Mouse (Mus musculus) testis, postnatal 14 days (tissue): ENCODE measurements at regions not wholly inside any gene's neighbourhood (a gene's known extent, or its start where the extent isn't known, plus 50 kb on each side); places are given as distances from the start of the nearest gene placed in this dataset.

ENCODE experiments used
- DNase-seq: peaks from one replicate; pipeline ENCODE4 v3.0.0; 2021; ENCODE audit warnings: low spot score

GRCm38 (mm10) chr4:114665684-114666083, 155.8 kb upstream of the Gm12830 start:
- DNase-seq = peak; percentile 65

GRCm38 (mm10) chr4:114666238-114666978, 155.1 kb upstream of the Gm12830 start:
- DNase-seq = no peak

- DNase-seq = no peak
Observed at GRCm38 (mm10) chr4:114666979-114667328, 154.6 kb upstream of the Gm12830 start.

- no peak for DNase-seq
Observed at GRCm38 (mm10) chr4:114672096-114672720, 149.3 kb upstream of the Gm12830 start.

- no peak for DNase-seq
Observed at GRCm38 (mm10) chr4:114676908-114677898, 144.3 kb upstream of the Gm12830 start.

GRCm38 (mm10) chr4:114678053-114678941, 143.2 kb upstream of the Gm12830 start:
- DNase-seq = no peak

GRCm38 (mm10) chr4:114680360-114680759, 141.2 kb upstream of the Gm12830 start:
- no peak for DNase-seq

GRCm38 (mm10) chr4:114682955-114683354, 138.6 kb upstream of the Gm12830 start:
- no peak for DNase-seq

- no peak for DNase-seq
Observed at GRCm38 (mm10) chr4:114683696-114684095, 137.8 kb upstream of the Gm12830 start.

GRCm38 (mm10) chr4:114684844-114685382, 136.6 kb upstream of the Gm12830 start:
- DNase-seq = no peak

- peak; percentile 11 for DNase-seq
Observed at GRCm38 (mm10) chr4:114685454-114685853, 136.1 kb upstream of the Gm12830 start.

- DNase-seq = no peak
Observed at GRCm38 (mm10) chr4:114686091-114686490, 135.4 kb upstream of the Gm12830 start.

- no peak for DNase-seq
Observed at GRCm38 (mm10) chr4:114688356-114688972, 133.1 kb upstream of the Gm12830 start.

GRCm38 (mm10) chr4:114688973-114689371, 132.6 kb upstream of the Gm12830 start:
- DNase-seq = no peak

GRCm38 (mm10) chr4:114705586-114705985, 115.9 kb upstream of the Gm12830 start:
- DNase-seq = no peak

- DNase-seq = no peak
Observed at GRCm38 (mm10) chr4:114710182-114710909, 111.2 kb upstream of the Gm12830 start.

GRCm38 (mm10) chr4:114711082-114711481, 110.4 kb upstream of the Gm12830 start:
- no peak for DNase-seq

GRCm38 (mm10) chr4:114712005-114712665, 109.4 kb upstream of the Gm12830 start:
- no peak for DNase-seq

GRCm38 (mm10) chr4:114712921-114713527, 108.5 kb upstream of the Gm12830 start:
- no peak for DNase-seq
